Mouse (Mus musculus): ENCODE data around the gene Pde9a. TPM values are rescaled to one million over a fixed set of nuclear protein-coding genes. Genes with fewer than 3 reads are reported as not detected.

Gene Pde9a
- total RNA-seq, 2 experiments from 2014 or later: 19.8 to 23.9 TPM

- DNase-seq (ENCODE audit: low spot score in 2 of 2): no peak
These were observed 76.5 kb downstream of the Pde9a start for GRCm38 (mm10) chr17:31462506-31462905.

GRCm38 (mm10) chr17:31466854-31467253 is 80.8 kb downstream of the Pde9a start:
- no peak for DNase-seq (ENCODE audit: low spot score in 2 of 2)

GRCm38 (mm10) chr17:31468496-31468895 is 82.5 kb downstream of the Pde9a start:
- no peak for DNase-seq (ENCODE audit: low spot score in 2 of 2)

- peak in 1 of 2 experiments; percentile 33 for DNase-seq (ENCODE audit: low spot score in 2 of 2)
These were observed 84.9 kb downstream of the Pde9a start for GRCm38 (mm10) chr17:31470766-31471418.

- no peak for DNase-seq (ENCODE audit: low spot score in 2 of 2)
These were observed 88.4 kb downstream of the Pde9a start for GRCm38 (mm10) chr17:31474388-31474787.

- no peak for DNase-seq (ENCODE audit: low spot score in 2 of 2)
These were observed 92.6 kb downstream of the Pde9a start for GRCm38 (mm10) chr17:31478606-31479005.

- DNase-seq (ENCODE audit: low spot score in 2 of 2): no peak
These were observed 93.3 kb downstream of the Pde9a start for GRCm38 (mm10) chr17:31479108-31479844.

- DNase-seq (ENCODE audit: low spot score in 2 of 2): no peak
These were observed 100.7 kb downstream of the Pde9a start for GRCm38 (mm10) chr17:31486616-31487198.

GRCm38 (mm10) chr17:31487433-31488060 is 101.5 kb downstream of the Pde9a start:
- no peak for DNase-seq (ENCODE audit: low spot score in 2 of 2)

- DNase-seq (ENCODE audit: low spot score in 2 of 2): no peak
These were observed 105.3 kb downstream of the Pde9a start for GRCm38 (mm10) chr17:31491355-31491754.

GRCm38 (mm10) chr17:31492416-31492815 is 106.4 kb downstream of the Pde9a start:
- DNase-seq (ENCODE audit: low spot score in 2 of 2): peak; percentile 68 to 90

- no peak for DNase-seq (ENCODE audit: low spot score in 2 of 2)
These were observed 109.0 kb downstream of the Pde9a start for GRCm38 (mm10) chr17:31494989-31495388.

- DNase-seq (ENCODE audit: low spot score in 2 of 2): no peak
These were observed 111.7 kb downstream of the Pde9a start for GRCm38 (mm10) chr17:31497726-31498125.

GRCm38 (mm10) chr17:31499725-31500124 is 113.7 kb downstream of the Pde9a start:
- no peak for DNase-seq (ENCODE audit: low spot score in 2 of 2)

- no peak for DNase-seq (ENCODE audit: low spot score in 2 of 2)
These were observed 114.4 kb downstream of the Pde9a start for GRCm38 (mm10) chr17:31500416-31500815.

GRCm38 (mm10) chr17:31500908-31501307 is 114.9 kb downstream of the Pde9a start:
- DNase-seq (ENCODE audit: low spot score in 2 of 2): no peak

- no peak for DNase-seq (ENCODE audit: low spot score in 2 of 2)
These were observed 116.4 kb downstream of the Pde9a start for GRCm38 (mm10) chr17:31502261-31502927.

GRCm38 (mm10) chr17:31503337-31503736 is 117.3 kb downstream of the Pde9a start:
- no peak for DNase-seq (ENCODE audit: low spot score in 2 of 2)

- no peak for DNase-seq (ENCODE audit: low spot score in 2 of 2)
These were observed 117.9 kb downstream of the Pde9a start for GRCm38 (mm10) chr17:31503936-31504335.

- DNase-seq (ENCODE audit: low spot score in 2 of 2): peak in 1 of 2 experiments; percentile 24
These were observed 119.0 kb downstream of the Pde9a start for GRCm38 (mm10) chr17:31505013-31505412.

- DNase-seq (ENCODE audit: low spot score in 2 of 2): no peak
These were observed 120.3 kb downstream of the Pde9a start for GRCm38 (mm10) chr17:31506282-31506681.

Data from layer of hippocampus, adult 18-20 months (tissue).